In the genomic region with DNA sequence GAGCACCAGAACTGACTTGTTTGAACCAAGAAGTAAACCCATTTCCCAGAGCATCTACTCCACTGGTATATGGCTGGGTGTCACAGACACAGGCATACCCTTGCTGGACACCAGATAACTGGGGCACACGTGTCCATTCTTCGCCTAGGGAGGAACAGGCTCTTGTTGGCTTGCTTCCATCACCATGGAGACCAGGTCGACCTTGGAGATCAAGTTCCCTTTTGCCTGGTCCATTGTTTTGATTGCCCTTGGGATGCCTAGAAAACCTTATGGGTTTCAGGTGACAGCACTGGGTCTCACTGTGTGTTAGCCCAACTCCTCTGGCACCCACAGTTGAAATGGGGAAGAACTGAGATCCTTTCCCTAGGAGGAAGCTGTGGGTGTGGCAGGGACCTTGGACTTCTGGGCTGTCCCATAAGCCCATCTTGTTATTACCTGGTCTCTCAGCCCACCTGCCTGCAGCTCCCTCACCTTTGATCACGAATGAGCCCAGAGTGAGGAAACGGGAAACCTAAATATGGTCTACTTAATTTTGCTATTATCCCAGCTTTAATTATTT, we compare ENCODE assay signal across 32 mouse cellular contexts. TPM values are rescaled to one million over a fixed set of nuclear protein-coding genes. Genes with fewer than 3 reads are reported as not detected.
A peak's percentile ranks its signal among the peaks of the same experiment; 100 is the strongest.
DNase-seq lines count a peak whose midpoint lies in the region; ATAC-seq lines count a peak whose summit lies in the region.
"Had no signal": no experiment of that assay in that cellular context is flagged by ENCODE, and none has a peak within 500 bp of the region (broad histone marks: within the 10 kb centered on the region; RNA-seq: fewer than 3 reads in every experiment).

No protein-coding gene starts in this region.

- no peak overlapping the region for H3K9ac ChIP-seq in kidney, embryonic 15.5 days
- H3K9ac ChIP-seq in intestine, embryonic 15.5 days, result no peak overlapping the region
- no peak overlapping the region for H3K9ac ChIP-seq in midbrain, embryonic 16.5 days (ENCODE audit: low read depth, low read length)
- H3K9ac ChIP-seq: embryonic facial prominence, embryonic 12.5 days; forebrain, embryonic 12.5 days; heart, embryonic 12.5 days; liver, embryonic 12.5 days; liver, postnatal 0 days; midbrain, embryonic 13.5 days; stomach, embryonic 15.5 days had no signal

- H3K27me3 ChIP-seq in kidney, embryonic 15.5 days, result no peaks in the 10 kb centered on the region
- no peaks in the 10 kb centered on the region for H3K27me3 ChIP-seq in embryonic facial prominence, embryonic 10.5 days (replicated peaks; ENCODE audit: low read depth, poor library complexity, severe bottlenecking)
- H3K27me3 ChIP-seq in intestine, embryonic 15.5 days (replicated peaks), result no peaks in the 10 kb centered on the region
- no peaks in the 10 kb centered on the region for H3K27me3 ChIP-seq in midbrain, embryonic 16.5 days (ENCODE audit: control insufficient read depth, insufficient read depth, low read depth, low read length)
- H3K27me3 ChIP-seq: embryonic facial prominence, embryonic 12.5 days; forebrain, embryonic 12.5 days; liver, embryonic 12.5 days; megakaryocyte, embryonic 14.5 days; midbrain, embryonic 13.5 days; stomach, embryonic 15.5 days had no signal

- H3K4me1 ChIP-seq in kidney, embryonic 15.5 days, result 0 out of 2 replicates have a peak, but pooled peaks cover 4% of the 10 kb centered on the region
- H3K4me1 ChIP-seq in embryonic facial prominence, embryonic 10.5 days, result peaks cover 12% of the 10 kb centered on the region
- H3K4me1 ChIP-seq in intestine, embryonic 15.5 days (replicated peaks), result 0 out of 2 replicates have a peak, but pooled peaks cover 3% of the 10 kb centered on the region
- no peaks in the 10 kb centered on the region for H3K4me1 ChIP-seq in midbrain, embryonic 16.5 days (ENCODE audit: control insufficient read depth, insufficient read depth, low read length)
- H3K4me1 ChIP-seq: forebrain, embryonic 12.5 days; liver, embryonic 12.5 days; midbrain, embryonic 13.5 days; stomach, embryonic 15.5 days had no signal

- no peak overlapping the region for H3K27ac ChIP-seq in kidney, embryonic 15.5 days
- no peak overlapping the region for H3K27ac ChIP-seq in embryonic facial prominence, embryonic 10.5 days (replicated peaks)
- no peak overlapping the region for H3K27ac ChIP-seq in intestine, embryonic 15.5 days
- no peak overlapping the region for H3K27ac ChIP-seq in midbrain, embryonic 16.5 days (ENCODE audit: low read length)
- H3K27ac ChIP-seq: embryonic facial prominence, embryonic 12.5 days; forebrain, embryonic 12.5 days; liver, embryonic 12.5 days; midbrain, embryonic 13.5 days; stomach, embryonic 15.5 days had no signal

- no peak overlapping the region for H3K4me2 ChIP-seq in kidney, embryonic 15.5 days
- no peak overlapping the region for H3K4me2 ChIP-seq in intestine, embryonic 15.5 days (replicated peaks)
- H3K4me2 ChIP-seq in midbrain, embryonic 16.5 days (ENCODE audit: low read length), result no peak overlapping the region
- H3K4me2 ChIP-seq: embryonic facial prominence, embryonic 12.5 days; forebrain, embryonic 12.5 days; heart, embryonic 12.5 days; liver, embryonic 12.5 days; midbrain, embryonic 13.5 days; stomach, embryonic 15.5 days had no signal

- H3K36me3 ChIP-seq in kidney, embryonic 15.5 days, result no peaks in the 10 kb centered on the region
- no peaks in the 10 kb centered on the region for H3K36me3 ChIP-seq in embryonic facial prominence, embryonic 10.5 days (replicated peaks)
- H3K36me3 ChIP-seq in intestine, embryonic 15.5 days, result no peaks in the 10 kb centered on the region
- no peaks in the 10 kb centered on the region for H3K36me3 ChIP-seq in midbrain, embryonic 16.5 days (ENCODE audit: control insufficient read depth, insufficient read depth, low read length)
- H3K36me3 ChIP-seq: embryonic facial prominence, embryonic 12.5 days; forebrain, embryonic 12.5 days; heart, embryonic 12.5 days; liver, embryonic 12.5 days; midbrain, embryonic 13.5 days; stomach, embryonic 15.5 days had no signal

- 57% methylated on average over 5 of the region's 5 CpGs for WGBS in kidney, embryonic 15.5 days
- 66% methylated on average over 5 of the region's 5 CpGs for WGBS in embryonic facial prominence, embryonic 10.5 days
- WGBS in intestine, embryonic 15.5 days, result 63% methylated on average over 5 of the region's 5 CpGs
- WGBS in midbrain, embryonic 16.5 days, result 75% methylated on average over 5 of the region's 5 CpGs

- no peaks in the 10 kb centered on the region for H3K9me3 ChIP-seq in kidney, embryonic 15.5 days (replicated peaks)
- H3K9me3 ChIP-seq in embryonic facial prominence, embryonic 10.5 days, result no peaks in the 10 kb centered on the region
- no peaks in the 10 kb centered on the region for H3K9me3 ChIP-seq in intestine, embryonic 15.5 days
- no peaks in the 10 kb centered on the region for H3K9me3 ChIP-seq in midbrain, embryonic 16.5 days (replicated peaks; ENCODE audit: control insufficient read depth, low read length, poor library complexity, severe bottlenecking)
- H3K9me3 ChIP-seq: embryonic facial prominence, embryonic 12.5 days; forebrain, embryonic 12.5 days; heart, embryonic 12.5 days; liver, embryonic 12.5 days; megakaryocyte, embryonic 14.5 days; midbrain, embryonic 13.5 days; stomach, embryonic 15.5 days had no signal

- ATAC-seq in kidney, embryonic 15.5 days (replicated peaks; ENCODE audit: low FRiP score), result peak; percentile 86
- peak; percentile 47; the same call in 1 of the 2 replicates for ATAC-seq in intestine, embryonic 15.5 days
- ATAC-seq in midbrain, embryonic 16.5 days, result no peak
- ATAC-seq: hindbrain, embryonic 16.5 days; liver, embryonic 12.5 days; liver, postnatal 0 days; midbrain, embryonic 13.5 days had no signal

- no peak for DNase-seq in kidney, postnatal 14 days
- DNase-seq in R1 (ENCODE audit: low read depth, low spot score), result peak; percentile 31
- peak; percentile 22 for DNase-seq in embryonic facial prominence, embryonic 10.5 days (ENCODE audit: low spot score)
- DNase-seq in frontal cortex, postnatal 14 days (ENCODE audit: low spot score in 2 of 2), result no peak
- DNase-seq in adrenal gland, adult (ENCODE audit: inconsistent age in 2 of 2, low spot score in 1 of 2), result no peak
- DNase-seq: adrenal gland, postnatal 14 days; cerebellum, adult 18-20 months; cerebellum, postnatal 10 days; gastrocnemius, postnatal 25 days; heart, adult 18-20 months; kidney, postnatal 10 days; liver, postnatal 0 days; lung, postnatal 36 days; right cerebral cortex, postnatal 25 days had no signal

- H3K4me3 ChIP-seq in kidney, embryonic 15.5 days (replicated peaks), result no peak overlapping the region
- no peak overlapping the region for H3K4me3 ChIP-seq in embryonic facial prominence, embryonic 10.5 days
- no peak overlapping the region for H3K4me3 ChIP-seq in intestine, embryonic 15.5 days (replicated peaks)
- H3K4me3 ChIP-seq in midbrain, embryonic 16.5 days (ENCODE audit: low read depth, low read length), result no peak overlapping the region
- H3K4me3 ChIP-seq: embryonic facial prominence, embryonic 12.5 days; erythroblast, embryonic 14.5 days; forebrain, embryonic 12.5 days; heart, embryonic 12.5 days; liver, embryonic 12.5 days; megakaryocyte, embryonic 14.5 days; midbrain, embryonic 13.5 days; stomach, embryonic 15.5 days had no signal

RNA-seq across cellular contexts. Expression of a gene that starts 4.6 kb away (rescaled TPM):
- 0.14 TPM in 1 of 2 replicates, not detected in the other for polyA plus RNA-seq in kidney, embryonic 15.5 days (2015; fragmentation: Nextera tagmentation; extraction: Ambion mirVana)
- polyA plus RNA-seq in embryonic facial prominence, embryonic 10.5 days (2016; fragmentation: Nextera tagmentation; extraction: Ambion mirVana), result not detected in 2 replicates
- polyA plus RNA-seq in intestine, embryonic 15.5 days (2015; fragmentation: Nextera tagmentation; extraction: Ambion mirVana), result not detected in 2 replicates
- not detected in 2 replicates for polyA plus RNA-seq in midbrain, embryonic 16.5 days (2015; fragmentation: Nextera tagmentation; extraction: Ambion mirVana)
- polyA plus RNA-seq: brain, embryonic 14.5 days; embryonic facial prominence, embryonic 12.5 days; erythroblast, embryonic 14.5 days; forebrain, embryonic 12.5 days; heart, embryonic 12.5 days; heart, postnatal 0 days; hindbrain, embryonic 16.5 days; intestine, embryonic 14.5 days; limb, embryonic 14.5 days; liver, embryonic 12.5 days; liver, postnatal 0 days; lung, embryonic 16.5 days; midbrain, embryonic 13.5 days; neural tube, embryonic 14.5 days; stomach, embryonic 15.5 days had no signal

RNA-seq across cellular contexts. Expression of a gene that starts 49.6 kb away (rescaled TPM):
- 28.7 and 29.7 TPM in 2 replicates for polyA plus RNA-seq in kidney, embryonic 15.5 days (2015; fragmentation: Nextera tagmentation; extraction: Ambion mirVana)
- 30.3 and 48.2 TPM in 2 replicates for polyA plus RNA-seq in embryonic facial prominence, embryonic 10.5 days (2016; fragmentation: Nextera tagmentation; extraction: Ambion mirVana)
- 44.4 and 45.9 TPM in 2 replicates for polyA plus RNA-seq in intestine, embryonic 15.5 days (2015; fragmentation: Nextera tagmentation; extraction: Ambion mirVana)
- 26.3 and 36.4 TPM in 2 replicates for polyA plus RNA-seq in midbrain, embryonic 16.5 days (2015; fragmentation: Nextera tagmentation; extraction: Ambion mirVana)

Comparison
In these comparisons a context has a peak if more than half of its experiments do, and no peak if none do; other contexts are left out.
1. DNase-seq: peak in R1 (single experiment) and embryonic facial prominence, embryonic 10.5 days (single experiment); none in kidney, postnatal 14 days (single experiment), frontal cortex, postnatal 14 days (0 of 2) and adrenal gland, adult (0 of 2).